Comparison of ENCODE assay signal across 8 mouse cellular contexts in genomic region chr16:62854191-62855068, GRCm38 (mm10). TPM values are rescaled to one million over a fixed set of nuclear protein-coding genes. Genes with fewer than 3 reads are reported as not detected.
A peak's percentile ranks its signal among the peaks of the same experiment; 100 is the strongest.
DNase-seq lines count a peak whose midpoint lies in the region; ATAC-seq and TF ChIP-seq lines count a peak whose summit lies in the region.

Gene Pros1, plus strand, starts transcription at chr16:62854307.

- peaks cover 27% of the 10 kb centered on the region for H3K4me1 ChIP-seq in E14TG2a.4 (replicated peaks; ENCODE audit: low read depth, low read length)
- H3K4me1 ChIP-seq in bone marrow macrophage, adult 2 months (ENCODE audit: control insufficient read depth, insufficient read depth, low read length), result peaks cover 21% of the 10 kb centered on the region
- no peaks in the 10 kb centered on the region for H3K4me1 ChIP-seq in forebrain, postnatal 0 days (ENCODE audit: insufficient read depth)

- no peak for TF ChIP-seq CTCF in E14TG2a.4 (conservative IDR thresholded peaks at IDR 0.05; ENCODE audit: low read length)
- TF ChIP-seq CTCF in bone marrow macrophage, adult 2 months (IDR thresholded peaks at IDR 0.05; ENCODE audit: low read depth, low read length), result no peak
- TF ChIP-seq CTCF in forebrain, postnatal 0 days (IDR thresholded peaks at IDR 0.05; ENCODE audit: low read depth), result no peak

- no peaks in the 10 kb centered on the region for H3K27me3 ChIP-seq in E14TG2a.4 (ENCODE audit: insufficient read depth, low read length)
- 0 out of 2 replicates have a peak, but pooled peaks cover 5% of the 10 kb centered on the region for H3K27me3 ChIP-seq in forebrain, postnatal 0 days (ENCODE audit: insufficient read depth, low read length)

- peak within 1 kb of the TSS; percentile 72 for H3K9ac ChIP-seq in forebrain, postnatal 0 days

- peak; percentile 47 for DNase-seq in forebrain, postnatal 0 days
- DNase-seq in heart, postnatal 4 days, result peak; percentile 76
- DNase-seq in layer of hippocampus, adult 8-10 months (ENCODE audit: low spot score in 2 of 2), result peak in 1 of 2 experiments; percentile 18
- peak; percentile 81 for DNase-seq in lung, postnatal 10 days
- peak; percentile 42 for DNase-seq in ovary, postnatal 14 days (ENCODE audit: low spot score)
- peak; percentile 57 for DNase-seq in thymus, postnatal 4 days

- peak within 1 kb of the TSS; percentile 99 for H3K4me2 ChIP-seq in forebrain, postnatal 0 days (ENCODE audit: low read depth)

- peak within 1 kb of the TSS; percentile 57 for H3K27ac ChIP-seq in bone marrow macrophage, adult 2 months (ENCODE audit: insufficient read depth, low read depth, low read length)
- H3K27ac ChIP-seq in forebrain, postnatal 0 days (ENCODE audit: low read depth, low read length), result peak within 1 kb of the TSS; percentile 40

- H3K36me3 ChIP-seq in E14TG2a.4 (ENCODE audit: insufficient read depth, low read length), result no peaks in the 10 kb centered on the region
- H3K36me3 ChIP-seq in forebrain, postnatal 0 days (ENCODE audit: insufficient read depth), result no peaks in the 10 kb centered on the region

- 3% methylated on average over 39 of the region's 42 CpGs for WGBS in forebrain, postnatal 0 days

- ATAC-seq in forebrain, postnatal 0 days, result peak; percentile 93

- H3K9me3 ChIP-seq in E14TG2a.4 (ENCODE audit: low read length), result peaks cover 5% of the 10 kb centered on the region; the same call in 1 of the 2 replicates
- no peaks in the 10 kb centered on the region for H3K9me3 ChIP-seq in forebrain, postnatal 0 days (ENCODE audit: low read length)

- TF ChIP-seq POLR2A in bone marrow macrophage, adult 2 months (IDR thresholded peaks at IDR 0.05; ENCODE audit: borderline replicate concordance, low read depth, low read length), result no peak

- peak within 1 kb of the TSS; percentile 83 for H3K4me3 ChIP-seq in E14TG2a.4 (replicated peaks; ENCODE audit: low read length)
- H3K4me3 ChIP-seq in bone marrow macrophage, adult 2 months (ENCODE audit: insufficient read depth, low read length), result peak within 1 kb of the TSS; percentile 86
- H3K4me3 ChIP-seq in forebrain, postnatal 0 days (ENCODE audit: low read depth, low read length), result peak within 1 kb of the TSS; percentile 59

RNA-seq across cellular contexts. Expression of gene Pros1, which starts in this region (rescaled TPM):
- polyA plus RNA-seq in bone marrow macrophage, adult 2 months (2012; ENCODE audit: insufficient read depth, insufficient read length, missing spikeins), result 56.7 and 60.1 TPM in 2 replicates
- total RNA-seq in forebrain, postnatal 0 days (2014; rRNA removed), result 8.3 and 11.4 TPM in 2 replicates
- 7.2 and 9.3 TPM in 2 replicates for polyA plus RNA-seq in forebrain, postnatal 0 days (2015; fragmentation: Nextera tagmentation; extraction: Ambion mirVana)
- 10 to 100 TPM; 18.3 to 21.0 TPM for total RNA-seq in heart, postnatal 4 days (2021)
- total RNA-seq in layer of hippocampus, adult 8-10 months (2022), result 10 to 100 TPM; 10.4 to 28.1 (median 17.7) TPM
